Mouse (Mus musculus): ENCODE data around the gene Dph5. TPM values are rescaled to one million over a fixed set of nuclear protein-coding genes. Genes with fewer than 3 reads are reported as not detected.
A peak's percentile ranks its signal among the peaks of the same experiment; 100 is the strongest.

Gene Dph5
- polyA plus RNA-seq, 1 experiment, result 8.8 TPM

- no peak overlapping the region for H3ac ChIP-seq (ENCODE audit: control insufficient read depth, insufficient read length)
- peaks cover 26% of the 10 kb centered on the region for H3K36me3 ChIP-seq (ENCODE audit: control insufficient read depth, insufficient read depth)
- TF ChIP-seq POLR2AphosphoS2 (IDR thresholded peaks at IDR 0.05; ENCODE audit: insufficient read length, low read depth) (no peak), MYOD1 (IDR thresholded peaks at IDR 0.05; ENCODE audit: control insufficient read depth in 1 of 3, insufficient read length in 2 of 3, low read depth in 2 of 3) (no peak), TCF12 (IDR thresholded peaks at IDR 0.05; ENCODE audit: insufficient read depth, poor library complexity, severe bottlenecking) (no peak), SRF (IDR thresholded peaks at IDR 0.05; ENCODE audit: control insufficient read depth, insufficient read length, low read depth) (no peak), USF1 (IDR thresholded peaks at IDR 0.05; ENCODE audit: low read depth) (no peak), CEBPB (IDR thresholded peaks at IDR 0.05; ENCODE audit: insufficient read depth, poor library complexity, severe bottlenecking) (no peak), TCF3 (IDR thresholded peaks at IDR 0.05; ENCODE audit: insufficient read length, low read depth) (no peak), E2F4 (IDR thresholded peaks at IDR 0.05; ENCODE audit: insufficient read depth) (no peak)
- no peak overlapping the region for H3K4me2 ChIP-seq (ENCODE audit: low read depth)
- no peaks in the 10 kb centered on the region for H3K79me2 ChIP-seq (ENCODE audit: control insufficient read depth, insufficient read depth)
- no peaks in the 10 kb centered on the region for H3K27me3 ChIP-seq (ENCODE audit: control insufficient read depth, insufficient read depth, insufficient read length)
- no peak overlapping the region for H3K4me3 ChIP-seq
Observed at GRCm38 (mm10) chr3:115952356-115952755, 64.7 kb downstream of the Dph5 start.

- Histone ChIP-seq H3K36me3 (ENCODE audit: control insufficient read depth, insufficient read depth) (peaks cover 27% of the 10 kb centered on the region), H3K4me3 (no peak overlapping the region), H3K27me3 (ENCODE audit: control insufficient read depth, insufficient read depth, insufficient read length) (no peaks in the 10 kb centered on the region), H3K79me2 (ENCODE audit: control insufficient read depth, insufficient read depth) (no peaks in the 10 kb centered on the region), H3ac (ENCODE audit: control insufficient read depth, insufficient read length) (no peak overlapping the region), H3K4me2 (ENCODE audit: low read depth) (no peak overlapping the region)
- TF ChIP-seq POLR2A (IDR thresholded peaks at IDR 0.05; ENCODE audit: insufficient read length, low read depth) (no peak), SRF (IDR thresholded peaks at IDR 0.05; ENCODE audit: control insufficient read depth, insufficient read length, low read depth) (no peak), TCF3 (IDR thresholded peaks at IDR 0.05; ENCODE audit: insufficient read length, low read depth) (no peak), REST (IDR thresholded peaks at IDR 0.05; ENCODE audit: insufficient read depth, insufficient read length) (no peak), USF1 (IDR thresholded peaks at IDR 0.05; ENCODE audit: low read depth) (no peak)
Observed at GRCm38 (mm10) chr3:115953088-115953487, 65.5 kb downstream of the Dph5 start.

- Histone ChIP-seq H3K36me3 (ENCODE audit: control insufficient read depth, insufficient read depth) (peaks cover 31% of the 10 kb centered on the region), H3K79me2 (ENCODE audit: control insufficient read depth, insufficient read depth) (no peaks in the 10 kb centered on the region), H3K4me2 (ENCODE audit: low read depth) (no peak overlapping the region), H3K27me3 (ENCODE audit: control insufficient read depth, insufficient read depth, insufficient read length) (no peaks in the 10 kb centered on the region), H3K4me3 (no peak overlapping the region), H3ac (ENCODE audit: control insufficient read depth, insufficient read length) (no peak overlapping the region)
- TF ChIP-seq SRF (IDR thresholded peaks at IDR 0.05; ENCODE audit: control insufficient read depth, insufficient read length, low read depth) (no peak), POLR2A (IDR thresholded peaks at IDR 0.05; ENCODE audit: insufficient read length, low read depth) (no peak), POLR2AphosphoS2 (IDR thresholded peaks at IDR 0.05; ENCODE audit: insufficient read length, low read depth) (no peak), MYOG (IDR thresholded peaks at IDR 0.05; ENCODE audit: control insufficient read depth in 1 of 3, insufficient read depth in 1 of 3, insufficient read length in 2 of 3, low read depth in 2 of 3) (no peak), TCF12 (IDR thresholded peaks at IDR 0.05; ENCODE audit: insufficient read depth, poor library complexity, severe bottlenecking) (no peak), E2F4 (IDR thresholded peaks at IDR 0.05; ENCODE audit: insufficient read depth) (no peak), CEBPB (IDR thresholded peaks at IDR 0.05; ENCODE audit: insufficient read depth, poor library complexity, severe bottlenecking) (no peak), USF1 (IDR thresholded peaks at IDR 0.05; ENCODE audit: low read depth) (no peak), TCF3 (IDR thresholded peaks at IDR 0.05; ENCODE audit: insufficient read length, low read depth) (no peak), REST (IDR thresholded peaks at IDR 0.05; ENCODE audit: insufficient read depth, insufficient read length) (no peak)
Observed at GRCm38 (mm10) chr3:115957223-115957622, 69.6 kb downstream of the Dph5 start.

- H3K36me3 ChIP-seq (ENCODE audit: control insufficient read depth, insufficient read depth), result peaks cover 21% of the 10 kb centered on the region
- no peaks in the 10 kb centered on the region for H3K79me2 ChIP-seq (ENCODE audit: control insufficient read depth, insufficient read depth)
- H3K4me2 ChIP-seq (ENCODE audit: low read depth), result peak overlapping the region; percentile 81
- H3ac ChIP-seq (ENCODE audit: control insufficient read depth, insufficient read length), result no peak overlapping the region
- TF ChIP-seq E2F4 (IDR thresholded peaks at IDR 0.05; ENCODE audit: insufficient read depth) (no peak), MAX (IDR thresholded peaks at IDR 0.05; ENCODE audit: low read depth) (no peak), USF1 (IDR thresholded peaks at IDR 0.05; ENCODE audit: low read depth) (peak; percentile 27), POLR2AphosphoS2 (IDR thresholded peaks at IDR 0.05; ENCODE audit: insufficient read length, low read depth) (no peak), TCF12 (IDR thresholded peaks at IDR 0.05; ENCODE audit: insufficient read depth, poor library complexity, severe bottlenecking) (no peak), MYOD1 (IDR thresholded peaks at IDR 0.05; ENCODE audit: control insufficient read depth in 1 of 3, insufficient read length in 2 of 3, low read depth in 2 of 3) (peak in 1 of 3 experiments; percentile 19)
- H3K4me3 ChIP-seq, result no peak overlapping the region
- H3K27me3 ChIP-seq (ENCODE audit: control insufficient read depth, insufficient read depth, insufficient read length), result no peaks in the 10 kb centered on the region
Observed at GRCm38 (mm10) chr3:115961311-115962027, 73.8 kb downstream of the Dph5 start.

- Histone ChIP-seq H3K36me3 (ENCODE audit: control insufficient read depth, insufficient read depth) (peaks cover 17% of the 10 kb centered on the region), H3ac (ENCODE audit: control insufficient read depth, insufficient read length) (no peak overlapping the region), H3K27me3 (ENCODE audit: control insufficient read depth, insufficient read depth, insufficient read length) (no peaks in the 10 kb centered on the region), H3K79me2 (ENCODE audit: control insufficient read depth, insufficient read depth) (no peaks in the 10 kb centered on the region), H3K4me2 (ENCODE audit: low read depth) (peak overlapping the region; percentile 81), H3K4me3 (no peak overlapping the region)
- TF ChIP-seq POLR2AphosphoS2 (IDR thresholded peaks at IDR 0.05; ENCODE audit: insufficient read length, low read depth) (no peak), CEBPB (IDR thresholded peaks at IDR 0.05; ENCODE audit: insufficient read depth, poor library complexity, severe bottlenecking) (peak; percentile 49; the same call in 1 of the 2 replicates), MYOD1 (IDR thresholded peaks at IDR 0.05; ENCODE audit: control insufficient read depth in 1 of 3, insufficient read length in 2 of 3, low read depth in 2 of 3) (no peak)
Observed at GRCm38 (mm10) chr3:115962028-115962415, 74.4 kb downstream of the Dph5 start.
